Mouse (Mus musculus) layer of hippocampus, postnatal 25 days (tissue): ENCODE measurements at regions not wholly inside any gene's neighbourhood (a gene's known extent, or its start where the extent isn't known, plus 50 kb on each side); places are given as distances from the start of the nearest gene placed in this dataset.

Experiments used
- DNase-seq, 2 experiments: peaks; one replicate each; pipeline ENCODE4 v3.0.0; 2022; ENCODE audit warnings: mixed read lengths in 2 of 2, low spot score in 1 of 2; ENCODE audit errors: extremely low spot score in 1 of 2

GRCm38 (mm10) chr3:31399136-31399535 lies 89.0 kb upstream of the Slc7a14 start:
- DNase-seq, result no peak

DNA sequence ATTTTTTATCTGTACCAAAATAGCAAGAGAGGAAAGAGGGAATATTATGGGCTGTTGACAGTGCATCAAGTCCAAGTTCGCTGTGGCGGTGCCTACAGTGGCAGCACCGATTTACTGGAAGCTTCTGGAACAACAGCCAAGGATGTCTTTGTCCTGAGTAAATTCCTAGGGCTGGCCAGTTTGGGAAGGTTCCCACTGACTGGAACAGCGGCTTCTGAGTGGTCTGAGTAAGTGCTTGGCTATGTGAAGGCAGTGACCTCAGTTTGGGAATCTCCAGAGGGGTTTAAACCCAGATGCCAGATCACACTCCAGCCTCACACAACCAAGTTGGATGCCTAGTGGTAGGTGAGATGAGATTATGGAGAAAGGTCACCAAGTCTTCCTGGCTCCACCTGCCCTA lies 84.4 kb upstream of the Slc7a14 start:
- no peak for DNase-seq

GRCm38 (mm10) chr3:31389955-31390354 lies 79.8 kb upstream of the Slc7a14 start:
- DNase-seq, result no peak

GRCm38 (mm10) chr3:31375678-31376077 lies 65.5 kb upstream of the Slc7a14 start:
- no peak for DNase-seq

GRCm38 (mm10) chr3:31374061-31374460 lies 63.9 kb upstream of the Slc7a14 start:
- no peak for DNase-seq

GRCm38 (mm10) chr3:31368259-31368658 lies 58.1 kb upstream of the Slc7a14 start:
- DNase-seq, result no peak
